Mouse (Mus musculus) liver, embryonic 16.5 days (tissue): Measurements from ENCODE around the gene Dzip1. TPM values are rescaled to one million over a fixed set of nuclear protein-coding genes. Genes with fewer than 3 reads are reported as not detected.

Source experiments
- ATAC-seq: fragments of 200-750 bp; cut with Nextera tagmentation; 2 replicates; pipeline ENCODE4 v1.8.0; 2017; ENCODE audit warnings: low read depth, mild to moderate bottlenecking, moderate number of reproducible peaks, moderate library complexity
- H3K27ac ChIP-seq: fragments of 300-500 bp; sonication (generic); 2 replicates; pipeline ENCODE4 v1.5.1; 2014; ENCODE audit warnings: mild to moderate bottlenecking, low read length
- H3K27me3 ChIP-seq: fragments of 300-500 bp; sonication (generic); 2 replicates; pipeline ENCODE4 v1.6.1; 2014; ENCODE audit warnings: low read depth, low read length, mixed read lengths; ENCODE audit not compliant: control insufficient read depth, insufficient read depth
- H3K36me3 ChIP-seq: fragments of 300-500 bp; sonication (generic); 2 replicates; pipeline ENCODE4 v1.6.1; 2014; ENCODE audit warnings: mild to moderate bottlenecking; ENCODE audit not compliant: control insufficient read depth, insufficient read depth
- H3K4me1 ChIP-seq: fragments of 300-500 bp; sonication (generic); 2 replicates; pipeline ENCODE4 v1.6.1; 2014; ENCODE audit warnings: low read depth, low read length, mixed read lengths; ENCODE audit not compliant: control insufficient read depth
- H3K4me2 ChIP-seq: fragments of 300-500 bp; sonication (generic); 2 replicates; pipeline ENCODE4 v1.6.1; 2014; ENCODE audit warnings: low read depth, low read length, mixed read lengths
- H3K4me3 ChIP-seq: fragments of 300-500 bp; sonication (generic); 2 replicates; pipeline ENCODE4 v1.5.1; 2014; ENCODE audit warnings: low read depth, mild to moderate bottlenecking, low read length
- H3K9ac ChIP-seq: fragments of 300-500 bp; sonication (generic); 2 replicates; pipeline ENCODE4 v1.6.1; 2014; ENCODE audit warnings: low read depth, low read length
- H3K9me3 ChIP-seq: fragments of 300-500 bp; sonication (generic); replicated peaks from 2 replicates; pipeline ENCODE4 v1.6.1; 2016; ENCODE audit warnings: low read length; ENCODE audit not compliant: control insufficient read depth
- WGBS: fragments of 180-500 bp; shearing (Covaris S2); extraction: QIAGEN DNeasy Blood & Tissue Kit; methylation state at CpG from one replicate; pipeline ENCODE4 v1.1.7; 2014; ENCODE audit not compliant: insufficient replicate concordance; 5-methylcytosine and 5-hydroxymethylcytosine counted together
- polyA plus RNA-seq: library from polyadenylated mRNA; unstranded; fragments of >200 nt; fragmentation: Nextera tagmentation; extraction: Ambion mirVana; gene quantifications from 2 replicates; pipeline ENCODE4 v1.2.1, GENCODE M21; 2015

Gene Dzip1
- polyA plus RNA-seq, 1 experiment from 2014 or later = 1.4 TPM

DNA sequence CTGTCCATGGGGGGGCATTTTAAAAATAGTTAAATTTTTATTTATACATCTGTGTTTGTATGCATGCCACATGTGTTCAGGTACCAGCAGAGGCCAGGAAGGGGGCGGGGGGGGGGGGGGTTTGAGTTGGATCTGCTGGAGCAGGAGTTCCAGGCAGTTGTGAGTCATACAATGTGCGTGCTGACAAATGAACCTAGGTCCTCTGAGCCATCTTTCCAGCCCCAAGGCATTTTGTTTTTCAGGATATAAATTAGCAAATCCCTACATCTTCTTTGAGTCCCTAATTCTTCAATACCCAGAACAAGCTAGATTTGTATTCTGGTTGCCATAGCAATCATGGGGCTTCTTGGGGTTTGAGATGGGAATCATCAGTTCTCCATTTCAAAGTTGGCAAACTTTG lies 5.9 kb upstream of the Dzip1 start:
- Histone ChIP-seq H3K4me1 (peaks cover 3% of the 10 kb centered on the region; the same call in 1 of the 2 replicates), H3K36me3 (no peaks in the 10 kb centered on the region), H3K4me2 (no peak overlapping the region), H3K27ac (no peak overlapping the region), H3K9me3 (no peaks in the 10 kb centered on the region), H3K27me3 (peaks cover 2% of the 10 kb centered on the region; the same call in 1 of the 2 replicates), H3K9ac (no peak overlapping the region), H3K4me3 (no peak overlapping the region)
- WGBS = 52% methylated on average over 2 of the region's 2 CpGs
- ATAC-seq = no peak

DNA sequence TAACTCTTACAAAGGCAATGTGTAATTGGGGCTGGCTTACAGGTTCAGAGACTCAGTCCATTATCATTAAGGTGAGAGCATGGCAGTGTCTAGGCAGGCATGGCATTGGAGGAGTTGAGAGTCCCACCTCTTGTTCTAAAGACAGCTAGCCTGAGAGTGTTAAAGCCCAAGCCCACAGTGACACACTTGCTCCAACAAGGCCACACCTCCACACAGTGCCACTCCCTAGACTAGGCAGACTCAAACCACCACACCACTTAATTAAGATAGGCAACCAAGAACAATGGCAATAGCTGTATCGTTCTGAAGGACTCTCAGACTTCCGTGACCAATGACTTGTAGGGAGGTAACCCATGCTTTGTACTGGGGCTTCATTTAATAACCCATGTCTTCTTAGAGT lies 5.5 kb upstream of the Dzip1 start:
- no peak for ATAC-seq
- 42% methylated on average over 2 of the region's 2 CpGs for WGBS
- H3K4me3 ChIP-seq = no peak overlapping the region
- peaks cover 6% of the 10 kb centered on the region for H3K27me3 ChIP-seq
- H3K27ac ChIP-seq = no peak overlapping the region
- no peak overlapping the region for H3K4me2 ChIP-seq
- peaks cover 3% of the 10 kb centered on the region; the same call in 1 of the 2 replicates for H3K4me1 ChIP-seq
- no peaks in the 10 kb centered on the region for H3K9me3 ChIP-seq
- no peak overlapping the region for H3K9ac ChIP-seq
- no peaks in the 10 kb centered on the region for H3K36me3 ChIP-seq

DNA sequence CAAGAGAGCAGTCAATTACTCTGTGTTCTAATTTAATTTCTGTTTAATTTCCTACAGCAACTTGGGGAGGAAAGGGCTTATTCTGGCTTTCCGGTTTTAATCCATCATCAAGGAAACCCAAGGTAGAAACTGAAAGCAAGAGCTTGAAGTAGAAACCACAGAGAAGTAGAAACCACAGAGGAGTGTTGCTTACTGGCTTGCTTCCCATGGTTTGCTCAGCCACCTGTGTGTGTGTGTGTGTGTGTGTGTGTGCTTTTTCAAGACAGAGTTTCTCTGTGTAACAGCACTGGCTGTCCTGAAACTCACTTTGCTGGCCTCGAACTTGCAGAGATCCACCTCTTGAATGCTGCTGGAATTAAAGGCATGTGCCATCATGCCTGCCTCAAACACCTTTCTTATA lies 4.5 kb upstream of the Dzip1 start:
- Histone ChIP-seq H3K4me3 (no peak overlapping the region), H3K4me1 (peaks cover 11% of the 10 kb centered on the region; the same call in 1 of the 2 replicates), H3K27me3 (peaks cover 16% of the 10 kb centered on the region), H3K36me3 (no peaks in the 10 kb centered on the region), H3K27ac (no peak overlapping the region), H3K9me3 (no peaks in the 10 kb centered on the region), H3K9ac (no peak overlapping the region), H3K4me2 (no peak overlapping the region)
- ATAC-seq = no peak
- WGBS = 24% methylated on average over 2 of the region's 2 CpGs

DNA sequence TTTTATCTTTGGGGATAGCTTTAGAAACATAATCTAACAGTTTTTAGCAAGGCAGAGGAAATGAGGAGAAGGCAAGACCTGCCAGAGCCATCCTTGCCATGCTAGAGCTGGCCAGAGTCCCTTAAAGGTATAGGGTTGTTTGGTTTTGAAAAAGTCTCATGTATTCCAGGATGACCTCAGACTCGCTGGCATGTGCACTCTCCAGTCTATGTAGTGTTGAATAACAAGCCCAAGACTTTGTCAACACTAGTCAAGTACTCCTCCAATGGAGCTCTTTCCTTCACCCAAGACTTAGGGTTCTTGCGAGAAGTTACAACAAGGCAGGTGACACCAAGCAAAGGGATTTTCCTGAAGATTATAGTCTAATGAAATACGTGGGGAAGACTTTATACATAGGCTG lies 3.3 kb upstream of the Dzip1 start:
- Histone ChIP-seq H3K36me3 (no peaks in the 10 kb centered on the region), H3K4me3 (no peak overlapping the region), H3K4me1 (peaks cover 14% of the 10 kb centered on the region; the same call in 1 of the 2 replicates), H3K27ac (no peak overlapping the region), H3K9ac (no peak overlapping the region), H3K9me3 (no peaks in the 10 kb centered on the region), H3K4me2 (no peak overlapping the region), H3K27me3 (peaks cover 28% of the 10 kb centered on the region)
- WGBS = 70% methylated on average over 3 of the region's 3 CpGs
- ATAC-seq = no peak

DNA sequence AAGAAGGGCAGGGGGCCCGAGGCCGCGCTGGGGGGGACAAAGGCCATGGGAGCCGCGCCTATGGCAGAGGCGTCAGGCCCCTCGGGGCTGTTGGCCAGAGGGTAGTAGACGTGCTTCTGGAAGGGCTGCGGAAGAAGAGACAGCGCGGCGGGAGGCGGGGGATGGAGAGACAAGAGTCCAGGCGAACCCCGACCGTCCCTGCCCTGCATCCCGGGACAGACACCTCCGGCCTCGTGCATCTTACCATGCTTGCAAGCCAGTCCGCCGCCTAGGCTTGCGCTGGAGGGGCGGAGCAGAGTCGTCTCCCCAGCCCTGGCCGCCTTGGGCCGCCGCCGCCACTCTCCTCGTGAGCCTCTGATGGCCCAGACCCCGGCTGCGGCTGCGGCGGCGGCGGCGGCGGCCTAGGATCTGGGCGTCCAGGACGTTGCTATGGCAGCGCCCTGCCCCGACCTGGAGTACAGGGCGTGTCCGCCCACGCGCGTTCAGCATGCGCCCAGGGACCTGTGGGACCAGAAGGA lies 2.5 kb downstream of the Dzip1 start:
- H3K9ac ChIP-seq = no peak overlapping the region
- peak; percentile 51 for ATAC-seq
- WGBS = under 1% methylated on average over 47 of the region's 47 CpGs
- peak overlapping the region; percentile 33 for H3K4me3 ChIP-seq
- H3K4me1 ChIP-seq = peaks cover 14% of the 10 kb centered on the region; the same call in 1 of the 2 replicates
- H3K36me3 ChIP-seq = no peaks in the 10 kb centered on the region
- H3K4me2 ChIP-seq = peak overlapping the region; percentile 53
- no peaks in the 10 kb centered on the region for H3K9me3 ChIP-seq
- peaks cover 60% of the 10 kb centered on the region for H3K27me3 ChIP-seq
- no peak overlapping the region for H3K27ac ChIP-seq

DNA sequence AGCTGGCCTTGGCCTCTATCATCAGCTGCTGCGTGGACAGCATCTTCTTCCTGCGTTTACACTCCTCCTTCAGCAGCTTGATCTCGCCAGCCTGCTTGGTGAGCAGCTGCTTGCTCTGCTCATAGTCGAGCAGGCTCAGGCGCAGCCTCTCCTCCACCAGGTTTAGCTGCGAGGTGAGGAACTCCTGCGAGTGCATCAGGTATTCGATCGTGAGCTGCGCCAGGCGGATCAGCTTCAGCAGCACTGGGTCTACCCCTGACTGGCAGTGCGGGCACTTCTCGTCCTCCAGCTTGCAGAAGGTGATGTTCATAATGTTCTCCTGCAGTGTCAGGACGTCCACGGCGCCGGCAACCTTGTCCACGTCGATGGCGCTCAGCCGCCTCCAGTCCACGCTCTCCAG lies 3.0 kb downstream of the Dzip1 start:
- WGBS = 19% methylated on average over 22 of the region's 22 CpGs
- Histone ChIP-seq H3K4me1 (peaks cover 14% of the 10 kb centered on the region; the same call in 1 of the 2 replicates), H3K27ac (no peak overlapping the region), H3K4me3 (peak overlapping the region; percentile 33), H3K9ac (no peak overlapping the region), H3K4me2 (peak overlapping the region; percentile 53), H3K27me3 (peaks cover 60% of the 10 kb centered on the region), H3K36me3 (no peaks in the 10 kb centered on the region), H3K9me3 (no peaks in the 10 kb centered on the region)
- no peak; the same call in 1 of the 2 replicates for ATAC-seq

DNA sequence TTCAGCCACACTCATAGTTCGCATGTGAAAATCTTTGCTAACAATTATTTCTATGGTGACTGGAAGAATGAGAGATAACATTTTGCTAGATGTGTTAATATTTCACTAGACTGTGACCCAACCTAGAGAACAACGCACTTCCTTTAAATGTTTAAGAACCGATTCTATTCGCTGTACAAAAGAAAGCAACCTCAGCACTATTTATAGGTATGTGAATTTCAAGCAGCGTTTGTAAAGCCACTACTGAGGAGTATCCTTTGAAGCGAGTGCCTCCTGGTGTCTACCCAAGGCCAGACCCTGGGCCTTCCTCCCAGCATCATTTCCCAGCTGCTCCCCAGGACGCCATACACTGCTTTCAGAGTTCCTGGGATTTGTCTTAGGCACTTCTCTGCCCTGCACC lies 4.6 kb downstream of the Dzip1 start:
- H3K27ac ChIP-seq = no peak overlapping the region
- peaks cover 14% of the 10 kb centered on the region; the same call in 1 of the 2 replicates for H3K4me1 ChIP-seq
- no peaks in the 10 kb centered on the region for H3K36me3 ChIP-seq
- H3K4me3 ChIP-seq = no peak overlapping the region
- peaks cover 53% of the 10 kb centered on the region for H3K27me3 ChIP-seq
- no peaks in the 10 kb centered on the region for H3K9me3 ChIP-seq
- WGBS = 52% methylated on average over 7 of the region's 7 CpGs
- ATAC-seq = no peak
- H3K4me2 ChIP-seq = no peak overlapping the region
- no peak overlapping the region for H3K9ac ChIP-seq

DNA sequence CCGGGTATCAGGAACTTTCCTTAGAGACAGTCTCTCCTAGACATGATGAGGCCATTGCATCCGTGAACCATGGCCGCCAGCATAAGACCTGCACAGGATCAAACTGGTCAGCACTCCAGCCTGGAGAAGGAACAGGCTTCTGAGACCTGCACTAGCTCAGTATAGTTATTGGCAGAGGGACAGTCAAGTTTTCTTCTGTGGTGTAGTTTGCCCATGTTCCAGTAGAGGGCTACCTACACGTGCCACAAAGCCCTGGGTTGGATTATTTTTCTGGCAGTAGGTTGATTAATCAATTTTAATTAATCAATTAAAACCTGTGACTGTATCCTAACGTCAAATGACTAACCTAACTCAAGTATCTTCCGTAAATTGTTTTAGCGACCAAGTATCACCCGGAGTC lies 6.2 kb downstream of the Dzip1 start:
- peaks cover 37% of the 10 kb centered on the region for H3K27me3 ChIP-seq
- ATAC-seq = no peak

DNA sequence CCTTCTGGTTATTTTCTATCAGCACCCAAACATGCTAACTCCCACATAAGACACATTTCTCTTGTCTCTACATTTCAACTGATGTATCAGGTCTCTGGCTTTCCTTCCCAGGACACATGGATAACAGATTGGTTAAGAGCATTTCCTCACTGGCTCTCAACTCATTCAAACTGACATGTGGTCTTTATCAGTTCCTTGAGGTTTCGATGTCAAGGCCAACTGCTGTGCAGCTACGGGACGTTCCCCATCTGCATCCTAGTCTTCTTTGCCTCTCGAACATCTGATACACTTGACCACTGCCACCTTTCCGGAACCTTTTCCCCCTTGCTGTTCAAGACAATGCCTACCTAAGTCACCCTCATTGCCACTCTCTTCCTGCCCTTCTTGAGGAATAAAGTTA lies 11.6 kb downstream of the Dzip1 start:
- Histone ChIP-seq H3K4me1 (no peaks in the 10 kb centered on the region; the same call in 1 of the 2 replicates), H3K4me2 (no peak overlapping the region), H3K27me3 (no peaks in the 10 kb centered on the region), H3K27ac (no peak overlapping the region), H3K9me3 (no peaks in the 10 kb centered on the region), H3K9ac (no peak overlapping the region), H3K4me3 (no peak overlapping the region), H3K36me3 (no peaks in the 10 kb centered on the region)
- no peak for ATAC-seq
- 30% methylated on average over 5 of the region's 5 CpGs for WGBS

More for the DNA sequence above, 6.2 kb downstream of the Dzip1 start:
- Histone ChIP-seq H3K4me1 (no peaks in the 10 kb centered on the region; the same call in 1 of the 2 replicates), H3K9ac (no peak overlapping the region), H3K4me3 (no peak overlapping the region), H3K36me3 (no peaks in the 10 kb centered on the region), H3K27ac (no peak overlapping the region), H3K9me3 (no peaks in the 10 kb centered on the region), H3K4me2 (no peak overlapping the region)
- 53% methylated on average over 8 of the region's 8 CpGs for WGBS
